Mouse (Mus musculus) lung, adult 2 months (tissue): ENCODE data around the gene E130308A19Rik. TPM values are rescaled to one million over a fixed set of nuclear protein-coding genes. Genes with fewer than 3 reads are reported as not detected.

Experiments
- DNase-seq: peaks from one replicate; pipeline ENCODE4 v3.0.0; 2022
- H3K4me1 ChIP-seq: fragments of 200-500 bp; 2 replicates; pipeline ENCODE4 v1.6.1; 2011; ENCODE audit warnings: low read length; ENCODE audit not compliant: control insufficient read depth, insufficient read depth
- H3K4me3 ChIP-seq: fragments of 200-500 bp; replicated peaks from 2 replicates; pipeline ENCODE3; 2011; ENCODE audit warnings: low read depth, mild to moderate bottlenecking, control low read depth, low read length; ENCODE audit errors: extremely low read depth
- CTCF ChIP-seq: fragments of 200-500 bp; IDR thresholded peaks from 2 replicates; pipeline ENCODE4 v1.5.1; 2011; ENCODE audit warnings: mild to moderate bottlenecking, low read length, control low read depth; ENCODE audit not compliant: insufficient read depth
- POLR2A ChIP-seq: fragments of 200-500 bp; IDR thresholded peaks from 2 replicates; pipeline ENCODE4 v1.6.1; 2011; ENCODE audit warnings: low read depth, mild to moderate bottlenecking, control low read depth, low read length, borderline replicate concordance; ENCODE audit errors: extremely low read depth
- WGBS: fragments of 180-500 bp; shearing (Covaris S2); methylation state at CpG from one replicate; pipeline ENCODE4 v1.1.7; 2018; 5-methylcytosine and 5-hydroxymethylcytosine counted together
- polyA plus RNA-seq: library from polyadenylated mRNA; depleted of rRNA; stranded (reverse); fragments of >200 nt; gene quantifications from 2 replicates; pipeline ENCODE4 v1.2.3, GENCODE M21; 2012; rRNA removed

The E130308A19Rik gene
- polyA plus RNA-seq, result 6.8 and 8.3 TPM in 2 replicates

DNA sequence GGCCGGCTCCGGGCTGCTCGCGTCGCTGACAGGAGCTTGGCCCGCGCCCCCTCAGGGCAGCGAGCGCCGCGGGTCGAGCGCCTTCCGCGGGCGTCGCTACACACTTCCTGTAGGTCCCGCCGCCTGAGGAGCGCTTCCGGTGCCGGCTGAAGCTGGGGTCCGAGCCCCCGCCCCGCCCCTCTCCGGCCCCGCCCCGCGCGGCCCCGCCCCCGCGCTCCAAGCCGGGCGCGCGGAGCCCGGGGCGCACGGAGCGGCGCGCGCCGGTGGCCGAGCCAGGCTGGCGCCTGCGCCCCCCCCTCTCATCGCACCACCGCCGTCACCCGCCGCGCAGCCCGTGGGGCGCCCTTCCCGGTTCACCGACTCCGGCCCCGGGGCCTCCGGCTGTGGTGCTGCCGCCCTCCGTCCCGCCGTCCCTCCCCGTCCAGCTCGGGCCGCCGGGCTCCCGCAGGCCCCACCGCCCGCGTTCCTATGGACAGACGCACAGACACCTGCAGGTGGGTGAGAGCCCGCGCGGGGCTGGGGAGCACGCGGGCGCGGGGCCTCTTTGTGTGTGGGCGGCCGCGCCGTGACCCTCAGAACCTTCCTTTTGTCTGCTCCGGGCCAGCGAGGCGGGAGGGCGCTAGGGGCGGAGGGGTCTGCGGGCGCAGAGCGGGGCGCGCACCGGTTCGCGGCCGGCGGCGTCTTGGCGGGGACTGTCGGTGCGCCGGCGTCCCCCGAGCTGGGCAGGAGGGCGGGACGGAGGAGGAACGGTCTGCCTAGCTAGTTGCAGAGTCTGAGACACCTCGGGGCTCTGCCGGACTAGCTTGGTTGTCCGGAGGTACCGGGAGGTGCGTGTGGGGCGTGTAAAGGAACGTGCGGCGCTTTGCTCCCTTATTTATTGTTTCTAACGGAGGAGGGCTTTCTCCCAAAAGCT, at the start of gene E130308A19Rik:
Gene E130308A19Rik, plus strand, starts transcription at position 214 of the 913 bp plus-strand sequence.
- DNase-seq, result peak; percentile 69
- H3K4me1 ChIP-seq, result peaks cover 2% of the 10 kb centered on the region
- peak within 1 kb of the TSS; percentile 83 for H3K4me3 ChIP-seq
- TF ChIP-seq CTCF, result no peak
- peak; percentile 61 for TF ChIP-seq POLR2A
- WGBS, result under 1% methylated on average over 86 of the region's 120 CpGs

GRCm38 (mm10) chr4:59580495-59581281, 45.3 kb upstream of the E130308A19Rik start:
- under 1% methylated on average over 23 of the region's 23 CpGs for WGBS
- TF ChIP-seq CTCF (no peak), POLR2A (no peak)
- H3K4me3 ChIP-seq, result peak overlapping the region; percentile 87
- peaks cover 3% of the 10 kb centered on the region; the same call in 1 of the 2 replicates for H3K4me1 ChIP-seq
- DNase-seq, result peak; percentile 18

DNA sequence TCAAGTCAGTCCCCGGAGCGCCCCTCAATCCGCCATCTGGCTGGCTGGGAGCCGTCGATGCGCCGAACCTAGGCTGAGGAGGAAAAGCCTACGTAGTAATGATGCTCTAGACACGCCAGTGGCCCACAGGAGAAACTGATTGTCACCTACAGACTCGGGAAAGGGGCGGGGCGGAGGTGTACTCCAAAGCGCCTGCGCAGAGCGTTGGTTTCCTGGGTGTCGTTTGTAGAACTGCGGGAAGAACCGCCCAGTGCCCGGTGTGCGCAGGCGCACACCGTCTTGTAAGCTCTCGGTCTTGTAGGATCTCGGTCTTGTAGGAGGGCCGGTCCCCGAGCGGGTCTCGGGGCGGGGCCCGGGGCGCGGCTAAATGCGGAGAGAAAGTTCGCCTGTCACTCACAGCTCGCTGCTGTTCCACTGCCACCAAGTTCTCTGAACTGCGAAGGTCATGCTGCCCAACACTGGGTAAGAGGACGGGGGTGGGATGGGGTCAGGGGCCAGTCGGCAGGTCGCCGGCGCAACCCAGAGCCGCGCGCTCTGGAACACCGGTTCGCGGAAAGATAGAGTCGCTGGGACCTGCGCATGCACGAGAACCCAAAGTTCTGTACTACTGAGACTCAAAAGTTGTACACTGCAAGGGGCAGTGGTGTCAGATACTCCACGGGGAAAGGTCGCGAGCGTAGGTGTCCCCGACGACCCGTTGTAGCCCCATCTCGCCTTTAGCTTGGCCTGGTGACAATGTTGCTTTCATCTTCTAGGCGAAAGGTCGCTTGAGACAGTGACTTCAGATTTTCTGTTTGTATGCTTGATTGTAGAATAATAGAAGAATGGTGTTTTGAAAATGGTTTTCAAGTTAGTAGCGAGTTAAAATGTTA, 44.5 kb upstream of the E130308A19Rik start, which contains the start of gene Hsdl2:
Gene Hsdl2, plus strand, starts transcription at position 250 of the 872 bp plus-strand sequence.
- peak; percentile 95 for DNase-seq
- TF ChIP-seq CTCF (no peak), POLR2A (peak; percentile 68; the same call in 1 of the 2 replicates)
- H3K4me1 ChIP-seq, result peaks cover 3% of the 10 kb centered on the region; the same call in 1 of the 2 replicates
- WGBS, result under 1% methylated on average over 61 of the region's 61 CpGs
- peak within 1 kb of the TSS; percentile 87 for H3K4me3 ChIP-seq

GRCm38 (mm10) chr4:59582186-59582585, 43.8 kb upstream of the E130308A19Rik start:
- H3K4me1 ChIP-seq, result peaks cover 3% of the 10 kb centered on the region; the same call in 1 of the 2 replicates
- DNase-seq, result no peak

GRCm38 (mm10) chr4:59585097-59585496, 40.9 kb upstream of the E130308A19Rik start:
- no peak for DNase-seq
- WGBS, result 68% methylated on average over 5 of the region's 5 CpGs
- H3K4me1 ChIP-seq, result peaks cover 3% of the 10 kb centered on the region; the same call in 1 of the 2 replicates
- H3K4me3 ChIP-seq, result no peak overlapping the region
- TF ChIP-seq CTCF, result no peak
- TF ChIP-seq POLR2A, result no peak

More at GRCm38 (mm10) chr4:59582186-59582585, 43.8 kb upstream of the E130308A19Rik start:
- H3K4me3 ChIP-seq, result peak overlapping the region; percentile 15
- no peak for TF ChIP-seq POLR2A
- no peak for TF ChIP-seq CTCF
- 23% methylated on average over 6 of the region's 6 CpGs for WGBS

- 69% methylated on average over 2 of the region's 2 CpGs for WGBS
- no peak for TF ChIP-seq POLR2A
- no peak for TF ChIP-seq CTCF
These were observed 38.7 kb upstream of the E130308A19Rik start for GRCm38 (mm10) chr4:59587215-59587871.

GRCm38 (mm10) chr4:59587872-59588226, 38.2 kb upstream of the E130308A19Rik start:
- TF ChIP-seq CTCF, result no peak
- TF ChIP-seq POLR2A, result no peak
- WGBS, result 96% methylated on average over 1 of the region's 1 CpGs
- Histone ChIP-seq H3K4me3 (no peak overlapping the region), H3K4me1 (no peaks in the 10 kb centered on the region)
- no peak for DNase-seq

More at GRCm38 (mm10) chr4:59587215-59587871, 38.7 kb upstream of the E130308A19Rik start:
- no peak for DNase-seq
- H3K4me1 ChIP-seq, result no peaks in the 10 kb centered on the region
- H3K4me3 ChIP-seq, result no peak overlapping the region

- Histone ChIP-seq H3K4me3 (no peak overlapping the region), H3K4me1 (no peaks in the 10 kb centered on the region)
- DNase-seq, result no peak
- no peak for TF ChIP-seq CTCF
- no peak for TF ChIP-seq POLR2A
- WGBS, result 67% methylated on average over 2 of the region's 2 CpGs
These were observed 31.4 kb upstream of the E130308A19Rik start for GRCm38 (mm10) chr4:59594614-59595013.

- DNase-seq, result no peak
- Histone ChIP-seq H3K4me3 (no peak overlapping the region), H3K4me1 (no peaks in the 10 kb centered on the region)
- TF ChIP-seq CTCF (no peak), POLR2A (no peak)
- 75% methylated on average over 2 of the region's 2 CpGs for WGBS
These were observed 29.5 kb upstream of the E130308A19Rik start for GRCm38 (mm10) chr4:59596556-59596955.
